Mouse (Mus musculus): ENCODE data around the gene Flt4.

DNA sequence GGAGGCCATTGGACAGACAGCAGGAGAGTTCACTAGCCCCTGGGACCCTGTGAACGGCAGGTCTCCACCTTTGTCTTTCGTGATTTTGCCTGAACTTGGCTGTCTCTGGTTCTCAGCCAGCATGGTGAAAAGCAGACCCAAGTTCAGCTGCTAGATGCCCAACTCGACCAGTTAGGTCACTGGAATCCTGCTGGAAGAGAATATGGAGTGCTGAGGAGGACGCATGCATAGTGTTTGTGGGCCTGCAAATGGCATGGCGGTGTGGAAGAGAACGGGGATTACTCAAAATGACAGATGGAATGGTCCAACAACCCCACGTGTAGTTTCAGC is 50.4 kb downstream of the Flt4 start:
- no peak for TF ChIP-seq CTCF (IDR thresholded peaks at IDR 0.05; ENCODE audit: low read depth)
- no peak for TF ChIP-seq EP300 (IDR thresholded peaks at IDR 0.05; ENCODE audit: low read depth)
